8 mouse cellular contexts compared by ENCODE assay signal in genomic region chr1:55201850-55202752, GRCm38 (mm10). TPM values are rescaled to one million over a fixed set of nuclear protein-coding genes. Genes with fewer than 3 reads are reported as not detected.
DNase-seq lines count a peak whose midpoint lies in the region; ATAC-seq and TF ChIP-seq lines count a peak whose summit lies in the region.

No protein-coding gene starts in this region.

- peaks cover 25% of the 10 kb centered on the region for H3K4me1 ChIP-seq in midbrain, embryonic 13.5 days (replicated peaks)
- no peaks in the 10 kb centered on the region for H3K4me1 ChIP-seq in midbrain, embryonic 15.5 days
- H3K4me1 ChIP-seq in embryonic facial prominence, embryonic 14.5 days (ENCODE audit: control insufficient read depth, insufficient read depth, low read length) = peaks cover 4% of the 10 kb centered on the region
- H3K4me1 ChIP-seq in heart, adult 2 months (ENCODE audit: control insufficient read depth, insufficient read depth, low read length) = no peaks in the 10 kb centered on the region

- DNase-seq in embryonic facial prominence, embryonic 14.5 days (ENCODE audit: low spot score) = peak; percentile 86
- peak; percentile 68 to 70 for DNase-seq in heart, adult 2 months
- peak; percentile 15 to 32 for DNase-seq in kidney, postnatal 36 days
- DNase-seq in lung, postnatal 4 days = peak; percentile 63 to 82
- no peak for DNase-seq in T-cell, adult 2 months (ENCODE audit: low spot score)
- DNase-seq in thymus, postnatal 36 days = no peak

- WGBS in midbrain, embryonic 13.5 days = 65% methylated on average over 18 of the region's 18 CpGs
- WGBS in midbrain, embryonic 15.5 days = 53% methylated on average over 18 of the region's 18 CpGs
- WGBS in embryonic facial prominence, embryonic 14.5 days = 44% methylated on average over 18 of the region's 18 CpGs
- 49% methylated on average over 18 of the region's 18 CpGs for WGBS in heart, adult 2 months

- no peak overlapping the region for H3K4me3 ChIP-seq in midbrain, embryonic 13.5 days (replicated peaks)
- no peak overlapping the region for H3K4me3 ChIP-seq in midbrain, embryonic 15.5 days
- no peak overlapping the region for H3K4me3 ChIP-seq in embryonic facial prominence, embryonic 14.5 days (ENCODE audit: low read depth, low read length)
- peak overlapping the region; percentile 40 for H3K4me3 ChIP-seq in heart, adult 2 months

- peak; percentile 24 for TF ChIP-seq CTCF in heart, adult 2 months (IDR thresholded peaks at IDR 0.05)

- TF ChIP-seq POLR2A in heart, adult 2 months (IDR thresholded peaks at IDR 0.05; ENCODE audit: insufficient read depth, low read depth, low read length) = no peak

- H3K27me3 ChIP-seq in midbrain, embryonic 13.5 days = 0 out of 2 replicates have a peak, but pooled peaks cover 6% of the 10 kb centered on the region
- 0 out of 2 replicates have a peak, but pooled peaks cover 4% of the 10 kb centered on the region for H3K27me3 ChIP-seq in midbrain, embryonic 15.5 days (replicated peaks)
- no peaks in the 10 kb centered on the region for H3K27me3 ChIP-seq in embryonic facial prominence, embryonic 14.5 days (replicated peaks; ENCODE audit: control insufficient read depth, insufficient read depth, low read length)
- H3K27me3 ChIP-seq in heart, adult 2 months (ENCODE audit: control insufficient read depth, insufficient read depth, low read length) = no peaks in the 10 kb centered on the region

- H3K9me3 ChIP-seq in midbrain, embryonic 13.5 days = no peaks in the 10 kb centered on the region
- H3K9me3 ChIP-seq in midbrain, embryonic 15.5 days = no peaks in the 10 kb centered on the region
- H3K9me3 ChIP-seq in embryonic facial prominence, embryonic 14.5 days (ENCODE audit: control insufficient read depth, low read length) = no peaks in the 10 kb centered on the region

- 0 out of 2 replicates have a peak overlapping the region, but pooled peaks have one; percentile 19 for H3K9ac ChIP-seq in midbrain, embryonic 13.5 days (replicated peaks)
- H3K9ac ChIP-seq in midbrain, embryonic 15.5 days = no peak overlapping the region
- no peak overlapping the region for H3K9ac ChIP-seq in embryonic facial prominence, embryonic 14.5 days (ENCODE audit: low read depth, low read length)
- H3K9ac ChIP-seq in heart, adult 2 months (ENCODE audit: low read depth, low read length) = peak overlapping the region; percentile 29; the same call in 1 of the 2 replicates

- no peak for TF ChIP-seq EP300 in heart, adult 2 months (IDR thresholded peaks at IDR 0.05; ENCODE audit: insufficient read depth, low read depth, low read length)

- peak overlapping the region; percentile 14; the same call in 1 of the 2 replicates for H3K27ac ChIP-seq in midbrain, embryonic 13.5 days
- H3K27ac ChIP-seq in midbrain, embryonic 15.5 days = no peak overlapping the region
- H3K27ac ChIP-seq in embryonic facial prominence, embryonic 14.5 days (replicated peaks; ENCODE audit: low read depth, low read length) = peak overlapping the region; percentile 79
- H3K27ac ChIP-seq in heart, adult 2 months = peak overlapping the region; percentile 69

- no peak overlapping the region for H3K4me2 ChIP-seq in midbrain, embryonic 13.5 days (replicated peaks)
- H3K4me2 ChIP-seq in midbrain, embryonic 15.5 days = no peak overlapping the region
- no peak overlapping the region for H3K4me2 ChIP-seq in embryonic facial prominence, embryonic 14.5 days (ENCODE audit: low read depth, low read length)

- intact Hi-C loops in heart, adult 2 months (cut with DNase I) = loop anchor here (5.0 kb wide), 1 partner anchor 35 kb away; the partner anchor contains the start of gene Mars2

- H3K79me2 ChIP-seq in heart, adult 2 months (replicated peaks; ENCODE audit: control insufficient read depth, insufficient read depth, low read length) = no peaks in the 10 kb centered on the region

- no peak; the same call in 1 of the 2 replicates for ATAC-seq in midbrain, embryonic 13.5 days
- ATAC-seq in midbrain, embryonic 15.5 days (replicated peaks) = no peak; the same call in 1 of the 2 replicates
- peak; percentile 78 for ATAC-seq in embryonic facial prominence, embryonic 14.5 days (ENCODE audit: low read depth)

- no peaks in the 10 kb centered on the region for H3K36me3 ChIP-seq in midbrain, embryonic 13.5 days
- no peaks in the 10 kb centered on the region for H3K36me3 ChIP-seq in midbrain, embryonic 15.5 days (replicated peaks)
- H3K36me3 ChIP-seq in embryonic facial prominence, embryonic 14.5 days (ENCODE audit: control insufficient read depth, insufficient read depth, low read length) = peaks cover 9% of the 10 kb centered on the region
- no peaks in the 10 kb centered on the region for H3K36me3 ChIP-seq in heart, adult 2 months (ENCODE audit: control insufficient read depth, insufficient read depth, low read length)

RNA-seq across cellular contexts. Expression of gene Rftn2, which starts 24.5 kb away (rescaled TPM):
- polyA plus RNA-seq in midbrain, embryonic 13.5 days (2015; fragmentation: Nextera tagmentation; extraction: Ambion mirVana) = 7.6 and 8.5 TPM in 2 replicates
- polyA plus RNA-seq in midbrain, embryonic 15.5 days (2015; fragmentation: Nextera tagmentation; extraction: Ambion mirVana) = 6.9 and 9.2 TPM in 2 replicates
- polyA plus RNA-seq in embryonic facial prominence, embryonic 14.5 days (2014; fragmentation: Nextera tagmentation; extraction: Ambion mirVana) = 20.3 and 20.6 TPM in 2 replicates
- 10 to 100 TPM; 12.1 to 12.8 TPM for total RNA-seq in heart, adult 2 months (2021)
- polyA plus RNA-seq in heart, adult 2 months (2012; rRNA removed) = 2.7 and 6.4 TPM in 2 replicates

RNA-seq across cellular contexts. Expression of gene Mars2, which starts 34.9 kb away (rescaled TPM):
- 3.2 and 3.6 TPM in 2 replicates for polyA plus RNA-seq in midbrain, embryonic 13.5 days (2015; fragmentation: Nextera tagmentation; extraction: Ambion mirVana)
- 3.4 and 4.0 TPM in 2 replicates for polyA plus RNA-seq in midbrain, embryonic 15.5 days (2015; fragmentation: Nextera tagmentation; extraction: Ambion mirVana)
- polyA plus RNA-seq in embryonic facial prominence, embryonic 14.5 days (2014; fragmentation: Nextera tagmentation; extraction: Ambion mirVana) = 3.1 and 3.3 TPM in 2 replicates
- total RNA-seq in heart, adult 2 months (2021) = 1 to 10 TPM; 5.0 to 5.3 TPM
- 2.0 and 3.6 TPM in 2 replicates for polyA plus RNA-seq in heart, adult 2 months (2012; rRNA removed)

Comparison
In these comparisons a context has a peak if more than half of its experiments do, and no peak if none do; other contexts are left out.
1. H3K9ac ChIP-seq: peak in midbrain, embryonic 13.5 days (single experiment) and heart, adult 2 months (single experiment); none in midbrain, embryonic 15.5 days (single experiment) and embryonic facial prominence, embryonic 14.5 days (single experiment).
2. DNase-seq: peak in embryonic facial prominence, embryonic 14.5 days (single experiment), heart, adult 2 months (2 of 2), kidney, postnatal 36 days (2 of 2) and lung, postnatal 4 days (2 of 2); none in T-cell, adult 2 months (single experiment) and thymus, postnatal 36 days (0 of 2).